Mouse (Mus musculus) left cerebral cortex, adult 9 months (tissue): ENCODE results near the gene Zfp260.

Experiments used
- DNase-seq, 2 experiments: peaks; one replicate each; pipeline ENCODE4 v3.0.0; 2022; ENCODE audit warnings: low spot score in 2 of 2

Gene Zfp260

GRCm38 (mm10) chr7:30122188-30122530, 27.6 kb downstream of the Zfp260 start:
- DNase-seq: no peak

DNA sequence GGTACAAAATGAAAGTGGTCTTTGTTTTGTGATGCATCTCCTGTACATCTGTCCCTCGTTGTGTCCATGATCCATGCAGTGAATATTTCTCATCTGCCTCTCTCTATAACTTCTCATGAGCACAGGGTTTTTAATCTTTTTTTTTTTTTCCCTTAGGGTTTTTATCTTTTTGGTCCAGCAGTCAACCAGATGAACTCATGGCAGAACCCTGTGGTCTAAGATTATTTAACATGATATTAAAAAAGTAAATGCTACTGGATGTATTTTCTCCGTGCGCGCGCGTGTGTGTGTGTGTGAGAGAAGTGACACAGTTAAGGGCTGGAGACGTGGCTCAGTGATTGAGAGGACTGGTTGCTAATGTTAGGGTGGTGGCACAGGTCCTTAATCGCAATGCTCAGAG, 35.3 kb downstream of the Zfp260 start:
- DNase-seq: no peak

GRCm38 (mm10) chr7:30132396-30132795, 37.8 kb downstream of the Zfp260 start:
- DNase-seq: no peak

DNA sequence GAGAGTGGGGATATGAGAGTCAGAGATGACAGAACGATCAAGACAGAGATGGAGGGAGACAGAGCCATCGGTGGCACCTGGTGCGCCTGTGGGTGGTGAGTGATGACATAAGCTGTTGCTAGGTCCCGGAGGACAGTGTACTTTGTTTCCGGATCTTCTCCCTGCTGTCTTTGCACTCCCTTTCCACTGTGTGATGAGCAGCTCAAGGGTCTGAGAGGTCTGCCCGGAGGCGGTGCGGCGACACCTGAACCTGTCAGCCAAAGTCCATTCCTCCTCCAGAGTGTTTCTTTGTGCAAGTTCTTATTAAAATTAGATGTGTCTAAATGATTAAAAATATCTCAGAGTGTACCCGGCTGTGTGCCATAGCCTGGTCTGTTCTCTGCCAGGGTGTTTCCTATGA, 42.2 kb downstream of the Zfp260 start:
- no peak for DNase-seq

DNA sequence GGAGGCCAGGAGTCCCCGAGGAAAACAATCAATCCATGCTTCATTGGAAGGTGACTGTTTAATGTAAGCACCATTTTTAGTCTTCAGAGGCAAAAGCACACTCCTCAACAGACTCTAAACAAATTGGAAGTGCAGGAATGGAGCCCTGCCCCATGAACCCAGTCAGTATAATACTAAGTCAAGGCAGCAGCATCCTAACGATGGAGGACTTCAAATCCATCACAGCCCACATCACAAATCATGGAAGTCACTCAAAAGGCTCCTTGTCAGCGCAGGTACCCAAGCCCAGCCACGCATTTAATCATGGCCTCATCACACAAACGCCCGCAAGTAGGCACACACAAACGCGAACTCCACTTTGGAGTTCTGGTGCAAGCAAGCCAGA, 48.6 kb downstream of the Zfp260 start:
- no peak for DNase-seq

- DNase-seq: peak; percentile 44 to 50
These were observed 49.1 kb downstream of the Zfp260 start for GRCm38 (mm10) chr7:30143555-30144209.

GRCm38 (mm10) chr7:30147011-30147410, 52.4 kb downstream of the Zfp260 start:
- no peak for DNase-seq

- no peak for DNase-seq
These were observed 59.5 kb downstream of the Zfp260 start for GRCm38 (mm10) chr7:30154040-30154439.

- DNase-seq: no peak
These were observed 60.9 kb downstream of the Zfp260 start for GRCm38 (mm10) chr7:30155507-30155906.
